Mouse (Mus musculus) megakaryocyte, embryonic 14.5 days (primary cell): ENCODE results near the gene Hnrnpul1.

Experiments
- FLI1 ChIP-seq: IDR thresholded peaks from 2 replicates; pipeline ENCODE4 v1.6.1; 2012; ENCODE audit warnings: low read length, inconsistent platforms, mixed read lengths
- GATA1 ChIP-seq: IDR thresholded peaks from 3 replicates; pipeline ENCODE4 v1.6.1; 2012; ENCODE audit warnings: mixed read lengths, low read length, inconsistent platforms, borderline replicate concordance

DNA sequence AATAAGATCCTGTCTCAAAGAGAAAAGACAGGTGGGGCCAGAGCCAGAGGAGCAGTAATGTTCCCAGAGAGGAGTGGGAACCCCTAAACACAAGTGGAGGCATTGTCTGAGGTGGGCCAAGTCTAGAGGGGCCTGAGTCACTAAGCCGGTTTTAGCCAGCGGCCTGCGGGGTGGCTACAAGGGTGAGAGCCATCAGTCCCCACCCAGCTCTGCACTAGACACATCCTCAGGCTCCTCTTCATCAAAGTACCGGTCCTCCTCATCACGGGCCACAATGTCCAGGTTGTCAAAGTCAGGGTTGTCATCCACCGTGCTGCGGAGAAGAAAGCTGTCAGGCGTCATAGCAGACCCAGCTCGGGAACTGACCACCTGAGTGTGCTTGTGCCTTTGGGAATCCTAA, 41.8 kb downstream of the Hnrnpul1 start:
- TF ChIP-seq GATA1 (no peak), FLI1 (no peak)
